Mouse (Mus musculus): ENCODE measurements around the gene Serpinb3d.

DNA sequence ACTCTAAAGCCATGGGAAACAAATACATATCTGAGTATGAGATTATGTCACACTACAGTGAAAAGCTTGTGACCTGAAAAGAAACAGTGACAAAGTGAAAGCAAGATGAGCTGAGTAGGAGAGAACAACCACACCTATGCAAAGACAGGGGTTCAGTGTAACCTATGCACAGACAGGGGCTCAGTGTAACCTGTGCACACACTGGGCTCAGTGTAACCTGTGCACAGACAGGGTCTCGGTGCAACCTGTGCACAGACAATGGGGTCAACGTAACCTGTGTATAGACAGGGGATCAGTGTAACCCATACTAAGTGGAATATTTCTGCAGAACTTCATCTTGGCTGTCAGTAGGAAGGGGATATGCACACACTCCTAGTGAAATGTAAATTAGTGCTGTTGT is 15.1 kb upstream of the Serpinb3d start:
- TF ChIP-seq CTCF (IDR thresholded peaks at IDR 0.05; ENCODE audit: low read depth, low read length) (no peak), POLR2A (IDR thresholded peaks at IDR 0.05; ENCODE audit: insufficient read depth, low read length) (no peak), EP300 (IDR thresholded peaks at IDR 0.05; ENCODE audit: insufficient read depth, low read depth, low read length) (no peak)

Data from ES-Bruce4 (cell line).